Mouse (Mus musculus) liver, embryonic 13.5 days (tissue): ENCODE measurements at regions not wholly inside any gene's neighbourhood (a gene's known extent, or its start where the extent isn't known, plus 50 kb on each side); places are given as distances from the start of the nearest gene placed in this dataset.

ENCODE experiments used
- ATAC-seq: fragments of 200-750 bp; cut with Nextera tagmentation; 2 replicates; pipeline ENCODE4 v1.8.0; 2017; ENCODE audit warnings: low read depth, mild to moderate bottlenecking, moderate number of reproducible peaks, moderate library complexity
- DNase-seq: peaks from one replicate; pipeline ENCODE4 v3.0.0; 2022
- H3K27ac ChIP-seq: fragments of 300-500 bp; sonication (generic); 2 replicates; pipeline ENCODE4 v1.5.1; 2015; ENCODE audit warnings: moderate library complexity, mild to moderate bottlenecking, inconsistent platforms
- H3K27me3 ChIP-seq: fragments of 300-500 bp; sonication (generic); 2 replicates; pipeline ENCODE4 v1.6.1; 2015; ENCODE audit warnings: mild to moderate bottlenecking, inconsistent platforms
- H3K36me3 ChIP-seq: fragments of 300-500 bp; sonication (generic); 2 replicates; pipeline ENCODE4 v1.6.1; 2015; ENCODE audit warnings: mild to moderate bottlenecking, inconsistent platforms
- H3K4me1 ChIP-seq: fragments of 300-500 bp; sonication (generic); replicated peaks from 2 replicates; pipeline ENCODE4 v1.6.1; 2015; ENCODE audit warnings: inconsistent platforms
- H3K4me2 ChIP-seq: fragments of 300-500 bp; sonication (generic); 2 replicates; pipeline ENCODE4 v1.6.1; 2015; ENCODE audit warnings: inconsistent platforms, mild to moderate bottlenecking, moderate library complexity
- H3K4me3 ChIP-seq: fragments of 300-500 bp; sonication (generic); replicated peaks from 2 replicates; pipeline ENCODE4 v1.5.1; 2015; ENCODE audit warnings: mild to moderate bottlenecking, inconsistent platforms
- H3K9ac ChIP-seq: fragments of 300-500 bp; sonication (generic); 2 replicates; pipeline ENCODE4 v1.6.1; 2015; ENCODE audit warnings: mild to moderate bottlenecking, inconsistent platforms
- H3K9me3 ChIP-seq: fragments of 300-500 bp; sonication (generic); replicated peaks from 2 replicates; pipeline ENCODE4 v1.6.1; 2016; ENCODE audit warnings: inconsistent platforms
- WGBS: fragments of 180-500 bp; shearing (Covaris S2); methylation state at CpG from one replicate; pipeline ENCODE4 v1.1.7; 2015; ENCODE audit not compliant: insufficient replicate concordance; 5-methylcytosine and 5-hydroxymethylcytosine counted together

DNA sequence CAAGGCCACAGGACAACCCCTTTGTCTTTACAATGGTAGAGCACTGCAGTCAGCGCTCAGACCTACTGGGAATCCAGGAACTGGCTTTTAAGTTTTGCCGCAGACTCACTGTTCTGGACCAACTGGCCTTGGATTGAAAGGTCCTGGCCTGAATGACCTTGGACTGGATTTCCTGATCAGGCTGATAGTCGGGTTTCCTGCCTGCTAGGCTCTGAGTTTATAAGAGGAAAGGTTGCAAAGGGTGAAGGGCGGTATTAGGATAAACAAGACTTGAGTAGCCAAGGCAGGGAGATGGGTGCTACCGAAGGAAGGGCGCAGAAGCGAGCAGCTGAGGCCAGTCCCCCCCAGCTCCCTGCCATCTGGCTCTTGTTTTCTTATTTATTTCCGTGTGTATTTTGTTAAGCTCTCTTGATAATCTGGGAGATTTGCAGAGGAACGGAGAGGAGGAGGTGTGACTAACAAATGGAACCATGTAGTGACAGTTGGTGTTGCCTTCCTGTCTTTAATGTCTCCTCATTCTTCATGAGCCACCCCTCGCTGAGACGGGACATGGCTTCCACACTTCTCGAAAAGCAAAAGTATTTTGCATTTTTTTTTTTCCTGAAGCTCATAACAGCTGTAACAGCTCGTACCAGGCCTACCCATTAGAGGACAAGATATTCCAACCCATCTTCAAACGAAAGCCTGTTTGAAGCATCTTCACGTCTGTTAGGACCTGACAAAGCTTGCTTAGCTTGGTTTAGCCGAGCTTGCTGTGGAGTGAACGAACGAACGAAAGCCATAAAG is 158.7 kb upstream of the Nrip1 start:
- H3K27ac ChIP-seq = no peak overlapping the region
- H3K36me3 ChIP-seq = no peaks in the 10 kb centered on the region
- no peak for ATAC-seq
- H3K4me3 ChIP-seq = no peak overlapping the region
- peaks cover 13% of the 10 kb centered on the region; the same call in 1 of the 2 replicates for H3K4me1 ChIP-seq
- no peaks in the 10 kb centered on the region for H3K27me3 ChIP-seq
- H3K9ac ChIP-seq = no peak overlapping the region
- 0 out of 2 replicates have a peak overlapping the region, but pooled peaks have one; percentile 2 for H3K4me2 ChIP-seq
- no peaks in the 10 kb centered on the region for H3K9me3 ChIP-seq
- no peak for DNase-seq
- 28% methylated on average over 19 of the region's 19 CpGs for WGBS

DNA sequence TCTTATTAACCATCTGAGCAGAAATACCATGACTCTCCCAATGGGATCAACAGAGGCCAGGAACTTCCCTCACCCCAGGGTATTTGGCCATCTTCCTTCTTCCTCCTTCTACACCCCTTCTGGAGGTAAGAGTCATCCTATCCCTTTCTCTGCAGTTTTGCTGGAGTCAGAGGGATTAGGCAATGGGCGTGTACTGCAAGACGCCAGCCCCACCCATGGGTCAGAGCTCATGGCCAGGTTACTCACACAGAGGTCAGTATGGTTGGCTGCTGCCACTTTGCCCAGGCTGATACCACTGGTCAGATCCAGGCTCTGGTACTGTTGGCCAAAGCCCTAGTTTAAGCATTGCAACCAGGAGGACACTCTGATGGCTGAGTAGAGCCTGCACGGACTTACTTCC is 157.3 kb upstream of the Nrip1 start:
- Histone ChIP-seq H3K9ac (no peak overlapping the region), H3K4me1 (peaks cover 13% of the 10 kb centered on the region; the same call in 1 of the 2 replicates), H3K4me3 (no peak overlapping the region), H3K9me3 (no peaks in the 10 kb centered on the region), H3K27ac (no peak overlapping the region), H3K36me3 (no peaks in the 10 kb centered on the region), H3K27me3 (no peaks in the 10 kb centered on the region), H3K4me2 (no peak overlapping the region)
- WGBS = 64% methylated on average over 3 of the region's 3 CpGs
- ATAC-seq (no peak), DNase-seq (no peak)

DNA sequence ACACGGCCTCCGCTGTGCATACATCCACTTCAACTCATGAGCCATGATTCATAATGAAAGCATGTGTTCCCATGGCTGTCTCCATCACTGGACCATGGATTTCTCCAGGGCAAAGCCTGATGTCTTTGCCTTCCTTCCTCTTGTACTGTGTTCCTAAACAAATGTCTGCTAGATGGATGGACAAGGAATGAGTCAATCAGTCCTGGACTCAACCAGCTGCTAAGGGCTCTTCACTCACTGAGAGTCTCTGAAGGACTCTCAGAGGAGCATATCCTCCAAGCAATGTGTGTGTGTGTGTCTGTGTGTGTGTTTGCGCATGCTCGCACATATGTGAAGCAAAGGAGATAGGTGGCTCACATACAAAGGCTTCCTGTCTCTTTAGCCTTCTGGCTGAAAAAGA is 156.0 kb upstream of the Nrip1 start:
- 82% methylated on average over 4 of the region's 4 CpGs for WGBS
- no peak for DNase-seq

DNA sequence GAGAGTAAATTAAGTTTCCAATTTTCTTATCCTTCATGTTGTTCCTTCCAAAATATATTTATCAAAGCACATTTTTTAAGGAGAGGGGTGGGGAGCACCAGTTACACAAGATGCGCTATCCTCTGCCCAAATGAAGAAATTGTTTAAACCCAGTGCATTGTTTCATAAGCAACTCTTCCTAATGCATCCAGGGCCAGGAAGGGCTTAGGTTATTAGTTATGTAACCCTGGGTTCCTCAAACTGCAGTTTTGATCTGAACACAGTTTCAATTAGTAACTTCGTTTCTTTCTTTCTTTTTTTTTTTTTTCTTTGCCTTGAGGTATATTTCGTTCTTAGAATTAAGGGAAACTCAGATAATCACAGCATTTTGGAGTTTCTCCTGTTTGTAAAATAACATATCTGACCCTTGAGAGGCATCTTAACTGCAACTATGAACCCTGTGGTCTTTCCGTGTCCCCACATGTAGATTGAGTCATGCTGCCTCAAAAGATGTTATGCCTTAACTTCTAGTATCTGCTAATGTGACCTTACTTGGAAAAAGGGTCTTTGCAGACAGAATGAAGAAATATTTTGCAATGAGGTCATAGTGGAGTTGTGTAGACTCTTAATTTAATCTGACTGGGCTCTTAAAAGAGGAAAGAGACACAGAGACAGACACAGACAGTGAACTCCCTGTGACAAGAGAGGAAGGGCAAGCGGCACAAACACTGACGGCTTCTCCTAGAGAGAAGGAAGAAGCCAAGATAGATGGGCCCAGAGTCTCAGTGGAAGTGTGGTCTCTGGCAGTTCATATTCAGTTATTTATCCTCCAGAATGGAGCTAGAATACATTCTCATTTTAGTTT is 153.7 kb upstream of the Nrip1 start:
- ATAC-seq (no peak), DNase-seq (no peak)
- Histone ChIP-seq H3K27ac (no peak overlapping the region), H3K4me1 (0 out of 2 replicates have a peak, but pooled peaks cover 6% of the 10 kb centered on the region), H3K36me3 (no peaks in the 10 kb centered on the region), H3K9me3 (no peaks in the 10 kb centered on the region), H3K9ac (no peak overlapping the region), H3K27me3 (no peaks in the 10 kb centered on the region), H3K4me3 (no peak overlapping the region), H3K4me2 (no peak overlapping the region)
- 54% methylated on average over 6 of the region's 6 CpGs for WGBS

More for the DNA sequence above, 156.0 kb upstream of the Nrip1 start:
- H3K4me3 ChIP-seq = no peak overlapping the region
- ATAC-seq = no peak
- H3K4me2 ChIP-seq = no peak overlapping the region
- no peaks in the 10 kb centered on the region for H3K27me3 ChIP-seq
- no peak overlapping the region for H3K9ac ChIP-seq
- H3K36me3 ChIP-seq = no peaks in the 10 kb centered on the region
- H3K9me3 ChIP-seq = no peaks in the 10 kb centered on the region
- no peak overlapping the region for H3K27ac ChIP-seq
- peaks cover 13% of the 10 kb centered on the region; the same call in 1 of the 2 replicates for H3K4me1 ChIP-seq

DNA sequence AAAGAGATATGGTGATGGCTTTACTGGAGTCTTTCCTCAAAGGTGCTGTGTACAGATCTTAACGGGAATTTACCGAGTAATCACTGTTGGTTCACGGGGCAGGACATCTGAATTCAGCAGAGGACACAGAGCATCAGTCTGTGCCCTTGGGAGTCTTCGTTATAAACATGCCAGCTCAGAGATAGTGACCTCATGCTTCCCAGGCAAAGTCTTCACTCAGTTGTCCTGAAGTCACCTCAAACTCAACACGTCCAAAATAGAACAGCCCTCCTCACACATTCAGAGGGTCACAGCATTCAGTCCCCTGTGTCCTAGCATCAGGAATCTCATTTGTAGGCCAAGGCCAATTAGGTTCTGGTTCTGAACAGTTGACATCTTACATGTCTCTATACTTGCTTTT is 151.9 kb upstream of the Nrip1 start:
- H3K27ac ChIP-seq = no peak overlapping the region
- ATAC-seq (no peak), DNase-seq (no peak)
- H3K9ac ChIP-seq = no peak overlapping the region
- no peaks in the 10 kb centered on the region for H3K36me3 ChIP-seq
- H3K9me3 ChIP-seq = no peaks in the 10 kb centered on the region
- WGBS = 73% methylated on average over 5 of the region's 5 CpGs
- no peak overlapping the region for H3K4me3 ChIP-seq
- H3K27me3 ChIP-seq = no peaks in the 10 kb centered on the region
- no peak overlapping the region for H3K4me2 ChIP-seq
- no peaks in the 10 kb centered on the region for H3K4me1 ChIP-seq

DNA sequence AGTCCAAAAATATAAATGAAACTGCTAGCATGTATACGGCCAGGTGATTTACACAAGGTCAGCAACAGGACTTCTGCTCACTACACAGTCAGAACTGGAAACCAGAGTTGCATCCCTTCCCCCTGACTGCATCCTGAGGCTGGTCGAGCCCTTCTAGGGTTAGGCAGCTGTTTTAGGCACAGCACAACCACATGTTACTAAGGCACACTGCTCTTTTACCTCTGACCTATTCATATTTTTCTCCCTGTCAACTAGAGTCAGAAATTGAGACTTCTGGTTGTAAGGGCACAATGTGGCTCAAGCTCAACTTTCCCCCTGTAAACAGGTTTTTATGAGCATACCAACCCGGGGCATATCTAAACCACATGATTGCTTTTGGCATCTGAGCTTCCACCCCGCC is 151.3 kb upstream of the Nrip1 start:
- DNase-seq (no peak), ATAC-seq (no peak)
- no peaks in the 10 kb centered on the region for H3K36me3 ChIP-seq
- no peaks in the 10 kb centered on the region for H3K9me3 ChIP-seq
- no peaks in the 10 kb centered on the region for H3K27me3 ChIP-seq
- 50% methylated on average over 4 of the region's 4 CpGs for WGBS
- H3K4me3 ChIP-seq = no peak overlapping the region
- no peaks in the 10 kb centered on the region for H3K4me1 ChIP-seq
- H3K9ac ChIP-seq = no peak overlapping the region
- no peak overlapping the region for H3K27ac ChIP-seq
- H3K4me2 ChIP-seq = no peak overlapping the region

DNA sequence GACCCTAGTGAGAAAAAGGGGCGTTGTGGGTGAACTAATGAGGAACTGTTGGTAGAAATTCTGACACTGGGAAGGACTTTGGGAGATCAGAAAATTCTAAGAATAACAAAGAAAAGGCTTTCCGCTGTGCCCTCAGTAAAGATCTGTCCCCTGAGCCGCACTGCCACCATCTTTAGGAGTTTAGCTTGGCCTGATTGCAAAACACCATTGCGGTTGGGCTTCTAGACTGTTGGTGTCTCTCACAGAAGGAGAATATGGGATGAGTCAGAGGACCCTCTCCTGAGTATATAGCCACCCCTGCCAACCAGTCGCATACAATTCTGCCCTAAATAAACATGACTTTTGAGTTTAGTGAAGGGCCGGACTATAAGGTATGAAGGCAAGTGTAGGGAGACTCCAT is 147.5 kb upstream of the Nrip1 start:
- no peak for DNase-seq
- Histone ChIP-seq H3K4me1 (no peaks in the 10 kb centered on the region), H3K36me3 (no peaks in the 10 kb centered on the region), H3K9ac (no peak overlapping the region), H3K27ac (no peak overlapping the region), H3K4me2 (no peak overlapping the region), H3K4me3 (no peak overlapping the region), H3K27me3 (no peaks in the 10 kb centered on the region), H3K9me3 (no peaks in the 10 kb centered on the region)
- WGBS = 84% methylated on average over 6 of the region's 6 CpGs
- ATAC-seq = no peak

DNA sequence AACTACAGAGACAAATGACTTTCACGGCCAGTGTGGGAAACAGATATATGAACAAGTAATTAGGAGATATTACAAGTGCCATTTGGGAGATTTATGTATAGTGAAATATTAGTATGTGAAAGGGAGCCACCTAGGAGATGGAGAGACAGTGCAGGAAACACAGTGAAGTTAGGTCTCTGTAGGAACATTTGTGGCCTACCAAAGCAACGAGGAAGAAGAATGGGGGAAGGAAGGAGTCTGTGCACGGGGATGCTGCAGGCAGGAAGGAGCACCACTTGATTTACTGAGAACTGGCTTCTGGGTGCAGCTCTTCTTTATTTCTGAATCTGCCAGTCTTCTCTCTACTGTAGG is 147.0 kb upstream of the Nrip1 start:
- Histone ChIP-seq H3K4me1 (no peaks in the 10 kb centered on the region), H3K4me2 (no peak overlapping the region), H3K27ac (no peak overlapping the region), H3K36me3 (no peaks in the 10 kb centered on the region), H3K9ac (no peak overlapping the region), H3K9me3 (no peaks in the 10 kb centered on the region), H3K27me3 (no peaks in the 10 kb centered on the region), H3K4me3 (no peak overlapping the region)
- DNase-seq (no peak), ATAC-seq (no peak)
- WGBS = 60% methylated on average over 3 of the region's 3 CpGs

DNA sequence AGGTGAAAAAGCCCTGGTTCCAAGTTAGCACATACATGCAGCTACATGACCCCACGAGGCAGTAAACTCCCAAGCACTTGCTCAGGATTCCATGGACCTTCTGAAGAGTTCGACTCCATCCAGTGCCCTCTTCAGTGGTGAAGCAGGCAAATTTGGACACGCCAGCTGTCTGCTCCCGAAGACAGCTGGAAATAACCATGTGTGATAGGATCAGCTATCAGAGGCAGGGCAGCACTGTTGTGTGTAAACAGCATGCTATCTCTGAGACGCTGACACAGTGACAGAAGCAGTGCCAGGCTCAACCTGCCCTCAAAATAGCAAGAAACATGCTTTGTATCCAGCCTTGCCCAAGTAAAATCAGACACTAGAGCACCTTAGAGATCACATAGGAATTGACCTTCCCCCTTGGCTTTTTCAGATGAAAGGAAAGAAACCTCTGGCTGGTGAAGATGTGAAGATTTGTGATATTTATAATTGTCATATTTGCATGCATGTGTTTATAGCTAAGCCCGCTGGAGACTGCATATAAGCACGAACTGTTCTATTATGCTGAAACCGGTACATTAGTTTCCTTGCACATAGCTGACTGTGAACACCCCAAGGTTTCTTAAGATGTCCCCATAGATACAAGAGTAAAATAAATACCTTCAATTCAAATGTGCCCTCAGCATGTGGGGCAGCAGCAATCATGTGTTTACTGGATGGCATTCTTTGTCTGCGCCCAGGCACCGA is 146.4 kb upstream of the Nrip1 start:
- ATAC-seq (no peak), DNase-seq (no peak)
- Histone ChIP-seq H3K9ac (no peak overlapping the region), H3K4me3 (no peak overlapping the region), H3K4me1 (no peaks in the 10 kb centered on the region), H3K4me2 (no peak overlapping the region), H3K36me3 (no peaks in the 10 kb centered on the region), H3K27me3 (no peaks in the 10 kb centered on the region), H3K9me3 (no peaks in the 10 kb centered on the region), H3K27ac (no peak overlapping the region)
- WGBS = 67% methylated on average over 10 of the region's 10 CpGs

DNA sequence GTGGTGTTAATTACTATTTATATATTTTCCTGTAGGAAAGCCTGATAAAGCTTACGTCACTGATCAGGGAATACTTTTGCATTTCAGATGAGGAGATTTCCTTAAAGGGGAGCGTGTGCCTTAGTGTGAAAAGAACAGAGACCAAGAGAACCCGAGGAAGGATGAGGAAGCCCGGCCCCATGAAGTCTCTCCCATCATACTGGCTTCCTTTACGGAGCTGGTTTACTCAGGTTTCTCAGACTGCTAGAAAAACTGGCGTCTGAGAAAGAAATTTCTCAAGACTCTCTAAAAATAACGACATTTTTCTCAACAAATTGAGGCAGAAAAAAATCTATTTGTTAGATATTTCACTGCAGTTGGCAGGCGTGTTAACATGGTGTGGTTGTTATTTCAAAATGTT is 137.2 kb upstream of the Nrip1 start:
- DNase-seq = no peak
- 54% methylated on average over 8 of the region's 8 CpGs for WGBS
- H3K27ac ChIP-seq = no peak overlapping the region
- no peak for ATAC-seq
- no peak overlapping the region for H3K9ac ChIP-seq
- H3K4me1 ChIP-seq = no peaks in the 10 kb centered on the region
- H3K4me2 ChIP-seq = no peak overlapping the region
- H3K27me3 ChIP-seq = no peaks in the 10 kb centered on the region
- H3K9me3 ChIP-seq = no peaks in the 10 kb centered on the region
- H3K4me3 ChIP-seq = no peak overlapping the region
- H3K36me3 ChIP-seq = no peaks in the 10 kb centered on the region

DNA sequence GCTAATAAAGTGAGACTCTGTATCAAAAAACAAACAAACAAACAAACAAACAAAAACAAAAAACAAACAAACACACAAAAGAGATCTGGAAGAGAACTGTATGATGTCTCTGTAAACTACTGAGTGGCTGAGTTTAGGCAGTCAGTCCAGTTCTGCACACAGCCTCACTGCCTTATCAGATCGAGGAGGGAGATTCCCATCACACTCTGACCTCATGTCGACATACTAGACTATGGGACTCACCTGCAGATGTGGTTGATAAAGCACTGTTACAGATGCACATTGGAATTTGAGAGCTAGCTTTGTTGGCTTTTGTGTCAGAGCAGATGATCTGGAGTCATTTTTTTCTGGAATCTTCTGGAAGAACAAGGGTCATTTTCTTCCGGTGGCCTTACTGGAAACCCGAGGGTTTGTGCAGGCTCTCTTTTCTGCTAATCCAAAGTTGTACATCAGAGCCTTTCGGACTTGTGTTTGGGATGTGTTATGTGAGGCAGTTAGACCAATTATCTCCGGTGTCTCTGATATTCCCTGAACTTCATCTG is 135.6 kb upstream of the Nrip1 start:
- H3K27ac ChIP-seq = no peak overlapping the region
- H3K36me3 ChIP-seq = no peaks in the 10 kb centered on the region
- no peaks in the 10 kb centered on the region for H3K9me3 ChIP-seq
- no peak for DNase-seq
- no peaks in the 10 kb centered on the region for H3K4me1 ChIP-seq
- H3K27me3 ChIP-seq = no peaks in the 10 kb centered on the region
- H3K4me3 ChIP-seq = no peak overlapping the region
- peak; percentile 54; the same call in 1 of the 2 replicates for ATAC-seq
- no peak overlapping the region for H3K4me2 ChIP-seq
- no peak overlapping the region for H3K9ac ChIP-seq
- WGBS = 63% methylated on average over 6 of the region's 6 CpGs
